Mouse (Mus musculus) gastrocnemius, postnatal 4 days (tissue): ENCODE measurements around the gene Ube2j1. TPM values are rescaled to one million over a fixed set of nuclear protein-coding genes. Genes with fewer than 3 reads are reported as not detected.

Experiments
- DNase-seq, 2 experiments: peaks; one replicate each; pipeline ENCODE4 v3.0.0; 2021 to 2022; ENCODE audit warnings: low spot score in 2 of 2, mixed read lengths in 2 of 2
- total RNA-seq, 2 experiments: library from RNA; stranded (reverse); gene quantifications; 2 replicates each; pipeline ENCODE4 v1.2.3; 2021

Ube2j1 gene
- total RNA-seq, 2 experiments from 2014 or later, result 59.7 to 65.8 TPM

DNA sequence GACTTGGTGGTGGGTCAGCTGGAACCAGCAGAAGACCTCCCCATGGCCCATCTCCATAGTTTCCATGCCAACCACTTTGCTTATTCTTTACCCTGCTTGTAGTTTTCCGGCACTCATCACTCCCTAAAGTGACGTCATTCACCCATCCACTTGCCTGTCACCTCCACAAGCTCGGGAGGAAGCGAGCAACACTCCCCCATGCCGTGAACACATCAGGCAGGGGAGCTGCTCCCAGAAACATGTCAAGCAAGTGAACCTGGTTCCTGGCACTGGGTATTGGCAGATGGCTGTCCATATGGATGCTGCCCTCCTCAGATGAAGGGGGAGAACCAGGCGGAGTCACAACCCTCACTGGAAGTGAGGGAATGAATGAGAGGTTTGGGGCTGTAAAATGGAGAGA, 37.7 kb downstream of the Ube2j1 start:
- no peak for DNase-seq

DNA sequence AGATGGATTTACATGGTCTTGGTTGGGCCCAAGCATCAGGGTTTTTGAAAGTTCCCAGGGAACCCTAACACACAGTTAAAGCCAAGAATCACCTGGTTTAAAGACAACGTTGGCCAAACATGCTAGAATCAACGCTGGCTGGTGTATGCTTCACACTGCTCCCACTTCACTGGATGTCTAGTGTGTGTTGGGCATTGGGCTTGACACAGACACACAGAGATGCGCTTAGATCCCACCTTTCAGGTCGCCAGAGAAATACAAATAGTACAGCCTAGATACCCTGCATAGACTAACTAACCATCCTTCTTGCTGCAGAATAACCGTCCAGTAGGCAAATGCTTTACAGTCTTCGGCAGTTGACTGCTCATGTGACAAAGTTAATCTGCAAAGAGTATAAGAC, 39.1 kb downstream of the Ube2j1 start:
- DNase-seq, result no peak

GRCm38 (mm10) chr4:33071337-33071736, 40.1 kb downstream of the Ube2j1 start:
- DNase-seq, result no peak

- DNase-seq, result no peak
Measured at GRCm38 (mm10) chr4:33072526-33073161, 41.4 kb downstream of the Ube2j1 start.

- no peak for DNase-seq
Measured at GRCm38 (mm10) chr4:33074406-33074805, 43.2 kb downstream of the Ube2j1 start.

DNA sequence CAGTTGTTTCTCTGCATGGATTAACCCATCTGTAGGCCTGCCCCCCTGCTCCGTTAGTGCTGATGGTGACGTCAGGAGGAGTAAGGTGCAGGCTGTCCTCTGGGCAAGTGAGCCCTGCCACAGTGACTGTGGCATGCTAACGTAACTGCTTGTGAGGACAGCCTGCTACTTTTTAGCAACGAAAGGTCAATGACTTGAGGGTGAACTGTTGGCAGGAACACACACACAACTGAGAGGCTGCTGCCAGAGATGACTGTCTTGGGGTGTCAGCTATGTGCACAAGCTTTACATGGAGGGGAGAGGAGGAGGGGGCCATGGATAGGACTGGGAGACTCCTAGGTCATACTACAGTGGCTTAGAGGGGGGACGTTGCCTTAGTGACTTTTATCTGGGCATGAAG, 43.6 kb downstream of the Ube2j1 start:
- DNase-seq, result no peak

DNA sequence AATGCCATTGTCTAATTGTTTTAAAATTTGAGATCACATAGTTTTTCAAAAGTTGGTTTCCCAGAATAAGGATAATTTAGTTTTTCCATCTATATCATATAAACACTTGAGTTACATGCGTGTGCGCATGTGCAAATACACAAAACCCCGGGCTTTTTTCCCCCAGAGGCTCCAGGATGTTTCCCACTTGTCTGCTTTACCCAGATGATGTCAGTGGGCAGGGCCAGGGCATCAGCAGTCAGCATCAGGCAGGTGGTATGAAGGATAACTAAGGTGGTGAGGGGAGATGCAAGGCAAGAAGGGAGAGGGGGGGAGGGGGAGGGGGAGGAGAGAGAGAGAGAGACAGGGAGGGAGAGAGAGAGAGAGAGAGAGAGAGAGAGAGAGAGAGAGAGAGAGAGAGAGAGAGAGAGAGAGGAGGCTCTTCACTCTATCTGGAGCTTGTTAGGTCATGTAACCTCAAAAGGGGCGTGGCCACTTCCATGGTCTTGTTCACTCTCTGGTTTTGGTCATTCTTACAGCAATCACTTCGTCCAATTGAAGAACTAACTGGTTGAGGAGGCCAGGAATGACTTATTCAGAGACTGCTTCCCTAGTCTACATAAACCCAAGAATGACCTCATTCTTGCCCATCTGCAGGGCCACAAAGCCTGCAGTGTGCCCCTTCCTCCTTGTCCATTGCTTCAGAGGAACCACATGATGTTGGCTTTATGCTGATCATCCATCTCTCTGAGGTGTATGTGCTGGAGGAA, 44.7 kb downstream of the Ube2j1 start:
- no peak for DNase-seq

DNA sequence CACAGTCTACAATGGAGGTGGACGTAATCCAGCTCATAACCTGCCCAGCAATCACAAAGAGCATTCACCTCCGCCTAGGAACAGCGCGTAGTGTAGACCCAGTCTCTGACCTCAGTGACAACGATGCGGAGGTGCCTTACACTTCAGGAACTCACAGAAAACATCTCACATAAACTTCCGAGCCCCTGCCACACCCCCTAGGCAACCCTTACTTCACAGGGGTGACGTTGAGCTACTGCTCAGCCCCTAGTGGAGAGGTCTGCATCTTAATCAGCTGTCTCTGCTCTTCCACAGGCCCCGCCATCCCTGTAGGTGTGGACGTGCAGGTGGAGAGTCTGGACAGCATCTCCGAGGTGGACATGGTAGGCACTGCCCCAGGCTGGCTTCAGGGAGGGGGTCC, 45.9 kb downstream of the Ube2j1 start:
- DNase-seq, result no peak

- no peak for DNase-seq
Measured at GRCm38 (mm10) chr4:33077724-33078123, 46.5 kb downstream of the Ube2j1 start.

DNA sequence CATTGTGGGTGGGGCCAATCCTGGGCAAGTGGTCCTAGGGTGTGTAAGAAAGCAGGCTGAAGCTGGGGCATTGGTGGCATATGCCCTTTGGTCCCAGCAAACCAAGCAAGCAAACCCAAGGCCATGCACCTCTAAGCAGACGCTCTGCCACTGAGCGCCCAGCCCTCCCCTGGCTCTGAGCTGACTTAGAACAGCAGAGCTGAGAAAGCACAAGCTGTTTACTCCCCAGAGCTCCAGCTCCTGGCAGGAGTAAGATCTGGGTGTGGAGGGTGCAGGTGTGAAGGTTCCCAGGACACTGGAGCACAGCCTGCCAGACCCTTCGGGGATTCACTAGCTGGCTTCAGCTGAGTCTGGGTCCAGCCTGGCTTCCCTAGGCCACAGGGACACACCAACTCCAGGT, 47.3 kb downstream of the Ube2j1 start:
- no peak for DNase-seq

DNA sequence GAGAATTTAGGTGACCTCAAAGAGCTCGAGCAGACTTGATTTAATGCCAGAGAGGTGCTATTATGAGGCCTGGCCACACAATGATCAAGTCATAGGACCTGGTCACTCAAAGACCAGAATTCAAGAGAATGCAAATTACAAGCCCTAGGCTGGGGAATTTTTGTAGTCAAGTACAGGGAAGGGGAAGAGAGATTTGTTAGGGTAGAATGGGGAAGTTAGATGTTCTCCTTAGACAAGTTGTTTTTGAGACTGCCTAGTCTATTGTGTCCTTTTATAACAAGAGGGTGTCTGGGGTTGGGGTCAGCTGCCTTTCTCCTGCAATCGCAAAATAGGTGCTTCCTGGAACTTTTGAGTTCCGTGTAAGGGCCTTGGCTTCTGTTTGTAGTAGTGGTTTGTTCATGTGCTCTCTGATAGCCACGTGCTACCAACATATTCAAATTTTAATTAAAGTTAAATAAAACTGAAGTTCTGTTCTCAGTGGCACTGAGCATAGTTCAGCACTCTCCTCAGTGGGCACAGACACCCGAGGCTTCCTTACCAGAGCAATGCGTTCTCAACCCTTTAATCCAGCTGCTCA, 68.0 kb downstream of the Ube2j1 start:
- DNase-seq, result no peak

Other genes starting within 250 kb of the Ube2j1 start
- gene Lyrm2, start 231.2 kb upstream of the Ube2j1 start, total RNA-seq, result 10 to 100 TPM; 39.1 to 39.4 TPM
- gene Ankrd6, start 80.6 kb upstream of the Ube2j1 start, total RNA-seq, result 1 to 10 TPM; 4.3 to 5.8 TPM
- gene Rragd, start 48.4 kb upstream of the Ube2j1 start, total RNA-seq, result 10 to 100 TPM; 84.8 to 85.5 TPM
- gene Gabrr2, start 31.6 kb downstream of the Ube2j1 start, total RNA-seq, result 1 to 10 TPM; 1.5 to 1.8 TPM
- under 1 TPM in 1 of 2 experiments, not detected in 1; 0.20 TPM for gene Gabrr1, start 101.1 kb downstream of the Ube2j1 start, total RNA-seq
- gene Pm20d2, start 158.3 kb downstream of the Ube2j1 start, total RNA-seq, result 10 to 100 TPM; 28.8 to 35.2 TPM
- under 1 TPM in 1 of 2 experiments, not detected in 1; 0.08 TPM for gene Srsf12, start 177.6 kb downstream of the Ube2j1 start, total RNA-seq